Mouse (Mus musculus) midbrain, postnatal 0 days (tissue): ENCODE results near the gene Nxpe4. TPM values are rescaled to one million over a fixed set of nuclear protein-coding genes. Genes with fewer than 3 reads are reported as not detected.
"Not testable (repeated sequence)": the region's sequence is repeated elsewhere in the genome, so short reads cannot be mapped to it uniquely, and the experiment has no call there.

ENCODE experiments used
- ATAC-seq: fragments of 200-750 bp; cut with Nextera tagmentation; 2 replicates; pipeline ENCODE4 v1.8.0; 2017; ENCODE audit warnings: moderate number of reproducible peaks, mild to moderate bottlenecking, moderate TSS enrichment, moderate library complexity; ENCODE audit not compliant: low FRiP score
- DNase-seq: peaks from one replicate; pipeline ENCODE4 v3.0.0-alpha.2; 2015; ENCODE audit warnings: low spot score
- H3K27ac ChIP-seq: fragments of 300-500 bp; sonication (generic); 2 replicates; pipeline ENCODE4 v1.5.1; 2014; ENCODE audit warnings: low read depth, mild to moderate bottlenecking, low read length, mixed read lengths
- H3K27me3 ChIP-seq: fragments of 300-500 bp; sonication (generic); 2 replicates; pipeline ENCODE4 v1.6.1; 2014; ENCODE audit warnings: low read length, control low read depth, mixed read lengths; ENCODE audit not compliant: insufficient read depth
- H3K36me3 ChIP-seq: fragments of 300-500 bp; sonication (generic); 2 replicates; pipeline ENCODE4 v1.6.1; 2014; ENCODE audit warnings: low read length, control low read depth, mixed read lengths; ENCODE audit not compliant: insufficient read depth
- H3K4me1 ChIP-seq: fragments of 300-500 bp; sonication (generic); 2 replicates; pipeline ENCODE4 v1.6.1; 2014; ENCODE audit warnings: mild to moderate bottlenecking, control low read depth, antibody characterized with exemption, low read length, mixed read lengths; ENCODE audit not compliant: insufficient read depth
- H3K4me2 ChIP-seq: fragments of 300-500 bp; sonication (generic); 2 replicates; pipeline ENCODE4 v1.6.1; 2014; ENCODE audit warnings: low read depth, mild to moderate bottlenecking, low read length, mixed read lengths; ENCODE audit not compliant: poor library complexity, severe bottlenecking
- H3K4me3 ChIP-seq: fragments of 300-500 bp; sonication (generic); 2 replicates; pipeline ENCODE4 v1.5.1; 2014; ENCODE audit warnings: low read depth, mild to moderate bottlenecking, low read length, moderate library complexity
- H3K9ac ChIP-seq: fragments of 300-500 bp; sonication (generic); replicated peaks from 2 replicates; pipeline ENCODE4 v1.6.1; 2014; ENCODE audit warnings: mild to moderate bottlenecking, low read length, moderate library complexity, mixed read lengths; ENCODE audit not compliant: poor library complexity, severe bottlenecking
- H3K9me3 ChIP-seq: fragments of 300-500 bp; sonication (generic); 2 replicates; pipeline ENCODE4 v1.6.1; 2016; ENCODE audit warnings: low read length, control low read depth
- CTCF ChIP-seq: IDR thresholded peaks from 2 replicates; pipeline ENCODE4 v1.5.1; 2016; ENCODE audit warnings: antibody characterized with exemption, mild to moderate bottlenecking
- WGBS: fragments of 180-500 bp; shearing (Covaris S2); extraction: QIAGEN DNeasy Blood & Tissue Kit; methylation state at CpG from one replicate; pipeline ENCODE4 v1.1.7; 2014; 5-methylcytosine and 5-hydroxymethylcytosine counted together
- polyA plus RNA-seq: library from polyadenylated mRNA; unstranded; fragments of >200 nt; fragmentation: Nextera tagmentation; extraction: Ambion mirVana; gene quantifications from 2 replicates; pipeline ENCODE4 v1.2.1, GENCODE M21; 2015
- total RNA-seq: library from RNA; depleted of rRNA; stranded (reverse); fragments of >200 nt; gene quantifications from 2 replicates; pipeline ENCODE4 v1.2.3, GENCODE M21; 2014; rRNA removed

Nxpe4 gene
- total RNA-seq (13.5 TPM in 2 replicates), polyA plus RNA-seq (7.7 and 8.9 TPM in 2 replicates)

DNA sequence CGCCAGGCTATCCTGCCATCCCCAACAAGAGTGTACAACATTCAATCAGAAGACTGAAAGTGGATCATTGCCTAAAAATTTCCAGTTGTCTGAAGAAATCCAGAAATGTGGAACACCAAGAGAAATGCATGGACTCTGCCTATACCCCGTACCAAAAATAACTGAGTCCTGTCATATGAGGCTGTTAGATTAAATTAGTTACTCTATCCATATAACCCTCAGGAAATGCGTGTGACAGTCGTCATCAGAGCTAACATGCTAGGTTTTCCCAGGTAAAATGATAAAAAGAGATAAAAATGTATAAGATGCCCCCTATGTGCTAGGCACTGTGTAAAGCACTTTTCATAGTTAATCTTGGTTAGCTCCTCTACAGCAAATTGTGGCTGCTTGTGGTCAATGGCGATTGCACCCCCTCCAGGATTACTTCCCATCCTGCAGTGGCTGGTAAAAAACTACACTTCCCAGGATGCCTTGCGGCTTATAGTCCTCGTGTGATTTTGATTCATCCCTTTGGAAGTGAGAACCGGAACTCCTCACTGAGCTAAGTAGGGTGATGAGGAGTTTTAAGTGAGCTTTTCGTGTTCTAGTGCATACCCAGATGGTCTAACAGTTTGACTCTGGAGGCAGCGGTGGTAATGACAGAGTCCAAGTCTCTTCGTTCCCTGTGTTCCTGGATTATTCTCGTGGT lies at the start of gene Nxpe4:
Nxpe4 (plus strand) TSS at position 519 of the 688 bp plus-strand sequence.
- ATAC-seq (peak; percentile 75), DNase-seq (peak; percentile 95)
- 0 out of 2 replicates have a peak, but pooled peaks cover 2% of the 10 kb centered on the region for H3K4me1 ChIP-seq
- H3K4me2 ChIP-seq, result peak within 1 kb of the TSS; percentile 55
- peak; percentile 83 for TF ChIP-seq CTCF
- H3K4me3 ChIP-seq, result peak within 1 kb of the TSS; percentile 42
- H3K9me3 ChIP-seq, result no peaks in the 10 kb centered on the region
- H3K9ac ChIP-seq, result peak within 1 kb of the TSS; percentile 37
- H3K27me3 ChIP-seq, result no peaks in the 10 kb centered on the region
- no peaks in the 10 kb centered on the region for H3K36me3 ChIP-seq
- H3K27ac ChIP-seq, result no peak within 1 kb of the TSS
- whole genome bisulfite sequencing, result 30% methylated on average over 12 of the region's 12 CpGs

DNA sequence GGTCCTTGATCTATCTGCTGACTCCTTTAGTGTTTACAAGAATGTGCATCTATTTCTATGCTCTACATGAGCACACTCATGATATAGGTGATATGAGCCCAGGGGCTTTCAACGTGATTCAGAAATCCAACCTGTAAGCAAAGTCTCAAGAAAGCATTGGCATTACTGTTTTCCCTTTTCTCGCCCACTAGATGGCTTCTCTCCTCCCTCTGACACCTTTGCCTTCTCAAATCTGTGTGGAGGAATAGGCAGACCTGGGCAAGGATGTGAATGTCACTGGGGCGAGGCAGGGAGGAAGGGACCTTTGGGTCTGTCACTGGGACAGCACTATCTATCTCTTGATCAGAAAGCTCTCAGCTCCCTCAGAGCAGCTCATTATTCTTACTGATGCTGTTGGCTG lies 35.0 kb upstream of the Nxpe4 start:
- Histone ChIP-seq H3K4me2 (no peak overlapping the region), H3K27me3 (no peaks in the 10 kb centered on the region), H3K27ac (no peak overlapping the region), H3K9ac (no peak overlapping the region), H3K4me1 (no peaks in the 10 kb centered on the region), H3K9me3 (no peaks in the 10 kb centered on the region), H3K36me3 (no peaks in the 10 kb centered on the region), H3K4me3 (no peak overlapping the region)
- peak; percentile 62 for TF ChIP-seq CTCF
- 46% methylated on average over 3 of the region's 3 CpGs for WGBS
- peak; percentile 26 for DNase-seq
- ATAC-seq, result no peak

DNA sequence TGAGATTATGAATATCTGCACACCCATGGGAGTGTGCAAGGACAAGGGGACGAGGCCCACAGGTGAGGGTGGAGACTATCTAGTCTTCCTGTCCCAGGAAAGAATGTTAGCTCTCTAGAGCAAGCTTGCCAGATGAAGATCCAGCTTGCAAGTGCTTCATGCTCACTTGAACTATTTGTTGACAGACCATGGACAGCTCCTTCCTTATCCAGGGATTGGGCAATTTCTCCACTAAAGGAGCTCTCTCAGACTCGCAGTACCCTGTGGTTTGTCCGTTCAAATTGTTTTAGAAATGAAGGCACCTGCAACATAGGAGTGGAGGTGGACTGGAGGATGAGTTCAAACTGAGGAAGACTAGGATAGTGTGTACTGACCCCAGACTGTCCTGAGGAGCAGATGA lies 24.3 kb upstream of the Nxpe4 start:
- Histone ChIP-seq H3K4me1 (no peaks in the 10 kb centered on the region), H3K9me3 (no peaks in the 10 kb centered on the region), H3K4me3 (no peak overlapping the region), H3K27ac (no peak overlapping the region), H3K9ac (no peak overlapping the region), H3K36me3 (no peaks in the 10 kb centered on the region), H3K27me3 (no peaks in the 10 kb centered on the region), H3K4me2 (no peak overlapping the region)
- DNase-seq, result no peak
- TF ChIP-seq CTCF, result no peak
- ATAC-seq, result no peak
- 43% methylated on average over 3 of the region's 3 CpGs for WGBS

DNA sequence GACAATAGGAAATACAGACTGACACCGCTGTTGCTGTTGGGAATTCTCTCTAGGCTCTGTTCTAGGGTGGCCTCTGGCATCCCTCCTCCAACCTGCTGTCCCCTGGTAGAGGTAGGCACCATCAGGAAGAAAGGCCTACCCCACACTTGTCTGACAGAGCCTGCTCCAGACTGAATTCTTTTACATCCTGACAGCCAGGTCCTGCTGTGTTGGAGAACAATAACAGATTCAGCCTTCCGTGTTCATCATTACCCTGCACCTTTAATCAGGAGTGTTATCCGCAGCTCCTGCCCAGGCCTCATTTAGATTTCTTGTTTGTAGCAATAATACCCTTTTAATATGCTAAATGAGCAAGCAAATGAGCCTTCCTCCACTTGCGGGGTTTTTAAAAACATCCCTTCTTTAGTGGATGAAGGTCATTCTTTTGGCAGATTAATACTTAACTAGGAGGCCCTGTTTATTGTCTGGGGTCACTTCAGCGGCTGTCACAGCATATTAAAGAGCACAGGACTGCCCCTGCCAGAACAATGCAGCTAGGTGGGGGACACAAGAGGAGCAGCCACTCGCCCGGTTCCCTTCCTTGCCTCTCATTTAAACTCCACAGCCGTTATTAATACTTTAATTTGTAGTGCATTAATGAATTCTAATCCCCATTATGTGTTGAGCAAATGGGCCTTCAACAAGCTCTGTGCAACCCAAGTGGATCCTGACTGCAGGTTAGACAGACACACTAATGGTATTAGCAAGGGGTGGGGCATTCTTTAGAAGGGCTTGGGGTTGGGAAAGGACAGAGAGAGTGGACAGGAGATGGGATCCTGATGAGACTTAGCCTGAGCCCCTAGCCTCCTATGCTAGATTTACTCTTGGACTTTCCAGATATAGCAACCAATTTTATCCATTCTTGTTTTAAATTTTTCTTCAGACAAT lies 21.1 kb upstream of the Nxpe4 start:
- ATAC-seq, result no peak
- H3K36me3 ChIP-seq, result no peaks in the 10 kb centered on the region
- no peak overlapping the region for H3K27ac ChIP-seq
- H3K4me3 ChIP-seq, result no peak overlapping the region
- WGBS, result 18% methylated on average over 8 of the region's 8 CpGs
- no peak for TF ChIP-seq CTCF
- H3K4me1 ChIP-seq, result no peaks in the 10 kb centered on the region
- H3K9ac ChIP-seq, result no peak overlapping the region
- no peaks in the 10 kb centered on the region for H3K27me3 ChIP-seq
- H3K9me3 ChIP-seq, result no peaks in the 10 kb centered on the region
- H3K4me2 ChIP-seq, result no peak overlapping the region
- no peak for DNase-seq

DNA sequence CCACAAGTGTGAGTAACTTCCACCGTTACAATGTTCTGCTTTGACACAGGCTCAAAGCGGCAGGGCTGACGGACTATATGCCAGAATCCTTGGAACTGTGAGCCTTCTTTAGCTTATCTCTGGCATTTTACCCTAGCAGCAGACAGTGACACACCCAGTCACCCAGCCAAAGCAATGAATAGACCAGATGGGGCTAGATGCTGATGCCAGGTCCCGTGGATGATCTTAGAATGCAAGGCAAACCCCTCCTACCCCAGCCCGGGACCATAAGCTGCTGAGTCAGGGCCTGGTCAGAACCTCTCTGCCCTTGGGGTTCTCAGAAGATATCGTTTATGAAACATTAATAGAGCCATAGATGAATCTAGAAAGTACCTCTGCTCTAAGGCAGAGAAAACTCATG lies 19.2 kb upstream of the Nxpe4 start:
- DNase-seq (peak; percentile 36), ATAC-seq (no peak)

DNA sequence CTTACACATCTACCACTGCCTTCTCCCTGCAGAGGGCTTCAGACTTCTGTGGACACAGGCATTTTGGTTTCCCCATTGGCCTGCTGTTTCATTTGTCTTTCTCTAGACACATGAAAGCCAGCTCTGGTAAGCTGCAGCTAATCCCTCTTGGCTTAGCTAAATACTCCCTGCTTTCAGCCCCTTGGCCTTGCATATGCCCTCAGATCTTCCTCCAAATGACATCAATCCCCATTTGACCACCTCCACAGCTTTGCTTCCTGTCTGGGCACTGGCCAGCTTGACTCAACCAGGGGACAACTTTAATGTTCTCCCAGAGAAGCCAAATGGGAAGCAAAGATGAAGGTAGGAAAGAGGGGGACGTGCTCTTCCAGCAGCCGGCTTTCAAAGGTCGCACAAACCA lies 15.1 kb upstream of the Nxpe4 start:
- Histone ChIP-seq H3K36me3 (no peaks in the 10 kb centered on the region), H3K4me2 (no peak overlapping the region), H3K27ac (no peak overlapping the region), H3K4me1 (no peaks in the 10 kb centered on the region), H3K9me3 (no peaks in the 10 kb centered on the region), H3K9ac (no peak overlapping the region), H3K27me3 (no peaks in the 10 kb centered on the region), H3K4me3 (no peak overlapping the region)
- 70% methylated on average over 3 of the region's 3 CpGs for WGBS
- no peak for ATAC-seq
- DNase-seq, result peak; percentile 38
- TF ChIP-seq CTCF, result no peak

More for the DNA sequence above, 19.2 kb upstream of the Nxpe4 start:
- H3K27me3 ChIP-seq, result no peaks in the 10 kb centered on the region
- no peak overlapping the region for H3K27ac ChIP-seq
- 90% methylated on average over 6 of the region's 6 CpGs for WGBS
- no peak overlapping the region for H3K4me3 ChIP-seq
- no peak overlapping the region for H3K4me2 ChIP-seq
- H3K4me1 ChIP-seq, result no peaks in the 10 kb centered on the region
- no peaks in the 10 kb centered on the region for H3K36me3 ChIP-seq
- no peak for TF ChIP-seq CTCF
- no peaks in the 10 kb centered on the region for H3K9me3 ChIP-seq
- no peak overlapping the region for H3K9ac ChIP-seq

DNA sequence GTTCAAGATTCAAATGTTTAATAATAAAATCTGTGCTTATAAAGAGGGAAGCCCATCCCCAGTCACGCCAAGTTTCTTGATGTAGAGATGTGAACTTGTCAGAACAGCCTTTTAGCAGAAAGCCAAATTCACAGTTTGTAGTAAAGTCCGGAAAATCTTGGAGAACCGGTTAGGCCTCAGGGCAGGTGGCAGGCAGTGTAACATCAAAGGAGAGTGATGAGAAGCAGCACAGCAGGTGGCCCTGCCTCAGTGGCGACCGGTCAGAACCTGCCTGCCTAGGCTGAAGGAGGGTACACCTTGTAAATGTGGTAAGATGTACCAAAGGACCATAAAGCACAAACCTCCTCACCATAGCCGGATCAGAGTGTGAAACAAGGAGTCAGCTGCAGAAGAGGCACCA lies 4.7 kb downstream of the Nxpe4 start:
- ATAC-seq, H3K27ac ChIP-seq, DNase-seq, H3K9ac ChIP-seq, H3K4me3 ChIP-seq, H3K27me3 ChIP-seq, H3K36me3 ChIP-seq, H3K4me1 ChIP-seq, H3K9me3 ChIP-seq, H3K4me2 ChIP-seq: not testable (repeated sequence)
- WGBS, result 65% methylated on average over 6 of the region's 6 CpGs
